Mouse (Mus musculus): Measurements from ENCODE around the gene Armc8. TPM values are rescaled to one million over a fixed set of nuclear protein-coding genes. Genes with fewer than 3 reads are reported as not detected.

The Armc8 gene
- polyA plus RNA-seq, 1 experiment, result 25.7 TPM

DNA sequence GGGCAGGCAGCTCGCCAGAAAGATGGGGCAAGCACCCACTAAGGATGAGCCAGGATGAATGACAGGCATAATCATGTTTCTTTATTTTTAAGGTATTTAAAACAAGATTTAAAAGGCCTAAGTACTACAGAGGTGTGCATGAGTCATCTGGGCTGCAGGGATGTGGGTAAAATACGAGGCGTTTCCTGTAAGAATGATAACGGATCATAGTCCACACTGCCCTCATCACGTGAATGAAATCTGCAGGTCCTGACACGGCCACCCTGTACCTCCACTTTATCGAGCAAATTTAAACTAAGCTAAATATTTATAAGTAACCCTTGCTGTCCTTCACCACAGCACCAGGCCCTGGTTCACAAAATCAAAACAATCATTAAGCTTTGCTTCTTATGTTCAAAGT, 62.8 kb downstream of the Armc8 start:
- DNase-seq (ENCODE audit: low spot score), result no peak

DNA sequence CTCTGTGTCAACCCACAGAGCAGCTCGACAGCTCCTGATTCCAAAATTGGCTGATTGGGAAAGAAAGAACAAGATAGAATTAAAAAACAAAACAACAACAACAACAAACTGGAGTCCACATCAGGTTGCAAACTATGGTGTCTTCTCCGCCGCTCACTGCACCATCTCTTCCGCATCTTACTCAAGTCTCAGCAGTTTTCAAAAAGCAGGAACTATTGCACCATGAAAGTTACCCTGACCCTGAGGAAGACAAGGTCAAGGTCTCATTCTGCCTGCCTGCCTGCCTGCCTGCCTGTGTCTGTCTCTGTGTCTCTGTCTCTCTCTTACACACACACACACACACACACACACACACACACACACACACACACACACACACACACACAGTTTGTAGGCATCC, 69.4 kb downstream of the Armc8 start:
- no peak for DNase-seq (ENCODE audit: low spot score)

DNA sequence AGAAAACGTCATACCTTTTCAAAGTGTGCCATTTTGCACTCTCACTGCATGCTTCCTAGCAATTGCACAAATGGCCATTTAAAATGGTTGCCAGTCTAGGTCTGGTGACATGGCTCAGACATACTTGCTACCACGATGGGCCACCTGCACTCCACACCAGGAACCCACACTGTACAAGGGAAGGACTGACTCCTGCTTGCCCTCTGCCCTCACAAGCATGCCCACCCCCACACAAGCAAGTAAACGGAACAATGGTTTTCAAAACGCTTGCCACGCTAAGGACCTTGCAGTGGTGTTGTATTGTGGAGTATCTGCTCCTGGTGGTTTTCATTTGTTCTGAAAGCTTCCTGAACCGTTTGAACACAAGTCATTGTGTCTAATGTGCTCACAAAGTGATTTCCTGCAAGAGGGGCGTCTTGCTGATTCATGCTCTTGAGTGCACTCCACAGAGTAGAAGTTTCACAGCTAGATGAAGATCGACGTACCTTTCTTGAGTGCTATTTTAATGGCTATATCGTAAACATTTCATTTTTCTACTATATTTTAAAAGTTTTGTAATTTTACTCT, 76.0 kb downstream of the Armc8 start:
- DNase-seq (ENCODE audit: low spot score), result no peak

DNA sequence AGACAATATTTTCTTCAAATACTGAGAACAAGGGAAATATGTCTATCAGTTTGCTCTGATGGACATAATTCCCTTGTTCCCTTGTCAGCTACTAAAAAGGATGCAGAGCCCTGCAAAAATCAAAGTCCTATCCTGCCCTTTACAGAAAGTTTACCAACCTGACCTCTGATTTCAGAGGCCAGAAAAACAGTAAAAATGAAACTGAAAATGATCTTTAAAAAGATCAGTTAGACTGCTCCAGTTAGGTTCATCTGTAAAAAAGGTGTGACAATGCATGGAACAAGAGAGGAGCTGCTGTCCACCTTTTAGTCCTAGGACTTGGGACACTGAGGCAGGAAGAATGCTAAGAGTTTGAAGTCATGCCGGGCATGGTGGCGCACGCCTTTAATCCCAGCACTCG, 77.6 kb downstream of the Armc8 start:
- DNase-seq (ENCODE audit: low spot score), result no peak

DNA sequence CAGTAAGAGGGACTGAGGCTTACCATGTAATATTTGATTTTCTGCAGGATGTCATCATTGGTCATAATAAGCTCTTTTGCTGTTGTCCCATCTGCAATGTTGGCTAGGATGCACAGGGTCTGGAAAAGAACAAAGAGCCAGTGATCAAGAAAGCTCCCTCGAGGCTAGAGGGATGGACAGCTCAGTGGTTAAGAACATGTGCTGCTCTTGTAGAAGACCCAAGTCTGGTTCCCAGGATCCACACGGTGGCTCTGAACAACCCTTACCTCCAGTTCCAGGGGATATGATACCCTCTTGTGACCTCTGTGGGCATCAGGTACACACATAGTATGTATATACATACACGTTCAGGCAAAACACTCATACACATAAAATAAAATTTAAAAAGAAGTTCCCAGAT, 80.9 kb downstream of the Armc8 start:
- no peak for DNase-seq (ENCODE audit: low spot score)

DNA sequence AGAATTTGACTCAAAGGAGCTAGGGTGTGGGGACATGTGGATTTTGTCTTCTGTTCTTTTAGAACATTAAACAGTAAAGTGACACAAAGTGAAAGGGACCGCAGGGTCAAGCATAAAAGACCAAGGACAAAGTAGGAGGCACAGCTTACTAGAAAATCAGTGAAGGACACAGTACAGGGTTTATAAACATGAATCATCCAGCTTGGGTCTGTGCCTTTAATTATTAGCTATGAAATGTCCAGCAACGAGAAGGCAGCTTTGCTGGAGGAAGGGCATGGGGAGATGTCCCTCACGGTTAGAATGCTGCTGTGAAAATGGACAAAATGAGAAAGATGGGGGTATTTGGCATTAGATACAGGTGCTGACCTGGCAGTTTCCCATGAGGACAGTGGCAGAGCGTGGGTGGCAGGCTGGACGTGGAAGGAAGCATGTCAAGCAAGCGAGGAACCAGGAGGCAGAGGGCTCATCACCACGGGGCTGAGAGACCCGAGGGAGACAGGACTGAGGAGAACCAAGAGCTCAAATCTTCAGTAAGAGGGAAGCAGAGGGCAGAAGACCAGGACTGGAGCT, 81.5 kb downstream of the Armc8 start:
- DNase-seq (ENCODE audit: low spot score), result no peak

DNA sequence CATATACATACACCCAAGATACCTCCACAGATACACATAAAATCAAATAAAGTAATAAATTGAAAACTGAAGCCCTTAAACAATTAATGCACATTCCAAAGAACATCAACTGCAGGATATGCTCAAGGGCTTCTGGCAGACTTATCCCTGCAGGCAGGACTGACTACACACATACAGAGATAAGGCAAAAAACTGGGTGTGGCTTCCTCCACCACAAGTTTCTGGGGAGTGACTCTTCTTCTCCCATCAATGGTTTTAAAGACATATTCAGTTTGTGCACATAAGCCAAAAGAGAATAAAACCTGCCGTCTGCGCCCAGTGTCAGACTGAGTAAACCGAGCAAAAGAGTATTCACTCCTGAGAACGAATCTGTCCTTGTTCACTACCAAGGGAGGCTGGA, 83.6 kb downstream of the Armc8 start:
- no peak for DNase-seq (ENCODE audit: low spot score)

DNA sequence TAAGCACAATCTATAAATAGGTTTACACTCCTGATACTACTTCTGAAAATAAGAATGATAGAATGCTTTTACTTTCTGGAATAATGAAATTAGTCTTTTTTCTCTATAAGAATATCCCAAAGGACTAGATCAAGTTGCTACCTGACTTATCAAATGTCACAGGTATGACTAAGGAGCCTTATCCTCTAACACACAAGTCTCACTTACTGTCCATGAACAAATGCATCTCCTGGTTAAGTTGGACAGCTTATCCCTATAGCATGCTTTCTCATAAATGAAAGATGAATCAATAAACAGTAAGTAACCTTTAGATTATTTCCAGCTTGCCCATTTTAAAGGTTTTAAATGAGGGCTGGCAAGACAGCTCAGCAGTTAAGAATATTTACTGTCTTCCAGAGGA, 84.1 kb downstream of the Armc8 start:
- no peak for DNase-seq (ENCODE audit: low spot score)

DNA sequence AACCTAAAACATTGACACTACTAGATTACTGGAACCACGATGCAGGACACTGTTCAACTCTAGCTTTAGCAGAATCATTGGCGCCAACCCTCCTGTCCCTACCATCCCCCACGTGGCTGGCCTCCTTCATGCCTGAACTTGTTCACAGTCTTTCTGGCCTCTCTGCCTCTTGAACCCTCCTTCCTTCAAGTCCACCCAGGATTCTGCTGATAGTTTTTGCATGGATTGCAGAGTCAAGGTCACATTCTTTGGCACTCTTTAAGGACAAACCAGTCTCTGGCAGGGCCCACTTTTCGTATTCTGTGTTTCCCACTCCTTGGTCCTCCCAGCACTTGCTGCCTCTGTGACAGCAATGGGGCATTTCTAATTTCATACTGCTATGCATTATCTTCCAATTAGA, 85.5 kb downstream of the Armc8 start:
- no peak for DNase-seq (ENCODE audit: low spot score)

DNA sequence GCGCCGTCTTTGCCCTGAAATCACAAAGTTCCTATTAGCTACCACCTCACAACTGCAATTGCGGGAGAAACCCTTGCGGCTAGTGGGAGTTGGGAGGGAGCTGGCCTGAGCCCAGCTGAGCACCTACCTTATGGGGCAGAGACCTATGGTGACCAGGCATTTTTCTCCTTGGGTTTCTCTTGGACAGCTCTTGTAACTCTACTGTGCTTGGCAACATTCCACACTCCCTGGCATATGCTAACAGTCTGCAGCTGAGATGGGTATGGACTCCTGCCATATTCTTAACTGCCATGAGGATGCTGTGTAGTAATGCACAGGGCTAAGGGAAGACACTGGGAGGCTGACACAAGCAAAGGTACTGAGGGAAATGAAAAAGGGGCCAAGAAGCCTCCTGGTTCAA, 87.9 kb downstream of the Armc8 start:
- no peak for DNase-seq (ENCODE audit: low spot score)

DNA sequence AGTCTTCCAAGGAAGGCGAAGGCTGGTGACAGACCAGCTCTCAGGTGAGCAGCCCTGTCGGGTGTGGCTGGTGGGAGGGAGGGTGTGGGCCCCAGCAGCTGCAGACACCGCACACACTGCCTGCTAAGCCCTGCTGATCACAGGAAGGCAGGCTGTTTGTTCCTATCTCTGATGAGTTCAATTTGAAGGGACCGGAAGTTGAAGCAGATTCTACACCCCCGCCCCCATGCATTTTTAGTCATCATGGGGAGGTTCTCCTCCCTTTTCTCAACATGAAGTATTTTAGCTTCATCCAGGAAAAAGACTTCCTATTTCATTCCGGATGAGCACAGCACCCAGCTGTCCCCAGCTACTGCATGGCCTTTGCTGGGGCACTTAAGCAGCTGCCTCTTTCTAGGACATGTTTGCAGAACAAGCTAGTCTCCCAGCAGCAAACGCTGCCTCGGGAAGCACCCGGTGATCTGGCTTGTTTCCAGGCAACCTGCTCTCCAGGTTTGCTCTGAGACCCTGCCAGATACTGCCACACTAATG, 89.5 kb downstream of the Armc8 start:
- no peak for DNase-seq (ENCODE audit: low spot score)

DNA sequence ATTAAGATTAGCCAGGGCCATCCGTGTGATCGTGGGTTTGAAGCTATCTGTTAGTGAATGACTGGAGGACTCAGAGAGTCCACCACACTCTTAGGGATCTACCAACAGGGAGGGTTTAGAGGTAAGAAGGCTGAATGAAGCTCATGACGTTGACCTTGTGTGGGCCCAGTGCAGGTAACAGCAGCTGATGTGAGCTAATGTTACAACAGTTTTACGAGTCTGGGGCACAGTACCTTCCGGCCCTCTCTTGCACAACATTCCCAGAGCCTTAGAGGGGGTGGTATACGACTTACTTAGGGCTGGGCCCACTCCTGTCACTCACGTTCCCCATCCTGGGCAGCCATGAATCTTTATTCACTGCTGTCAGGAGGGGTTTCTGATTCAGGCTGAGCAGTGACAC, 97.4 kb downstream of the Armc8 start:
- no peak for DNase-seq (ENCODE audit: low spot score)

DNA sequence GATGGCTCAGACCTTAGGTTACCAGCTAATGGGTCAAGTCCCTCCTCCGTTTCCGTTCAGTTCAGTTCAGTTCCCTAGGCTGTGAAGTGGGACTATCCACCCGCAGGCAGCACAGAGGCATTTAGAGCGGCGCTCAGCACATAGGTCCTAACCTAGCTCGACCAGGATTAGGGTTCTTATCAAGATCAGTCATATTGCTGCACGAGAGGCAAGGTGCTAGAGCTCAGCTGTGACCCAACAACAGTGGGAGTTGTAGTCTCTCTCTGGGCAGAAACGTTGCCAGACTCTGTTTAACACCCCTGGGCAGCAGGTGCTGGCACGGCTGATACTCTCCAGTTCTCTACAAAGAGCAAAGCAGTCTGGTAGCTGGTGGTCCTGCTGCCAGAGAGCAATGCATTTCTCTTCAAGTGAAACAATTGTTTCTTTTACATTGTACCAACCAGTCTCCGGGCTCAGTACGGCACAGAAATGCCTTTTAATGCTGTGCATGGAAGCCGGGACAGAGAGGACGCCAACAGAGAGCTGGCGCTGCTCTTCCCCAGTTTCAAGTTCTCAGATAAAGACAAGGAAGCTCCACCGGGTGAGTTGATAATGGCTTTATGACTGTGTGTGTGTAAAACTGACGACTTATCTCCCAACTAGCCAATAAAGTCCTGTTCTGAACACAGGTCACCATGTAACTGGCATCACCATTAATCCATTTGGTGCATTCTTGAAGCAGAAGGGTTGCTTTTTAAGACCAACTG, 98.2 kb downstream of the Armc8 start:
- no peak for DNase-seq (ENCODE audit: low spot score)

DNA sequence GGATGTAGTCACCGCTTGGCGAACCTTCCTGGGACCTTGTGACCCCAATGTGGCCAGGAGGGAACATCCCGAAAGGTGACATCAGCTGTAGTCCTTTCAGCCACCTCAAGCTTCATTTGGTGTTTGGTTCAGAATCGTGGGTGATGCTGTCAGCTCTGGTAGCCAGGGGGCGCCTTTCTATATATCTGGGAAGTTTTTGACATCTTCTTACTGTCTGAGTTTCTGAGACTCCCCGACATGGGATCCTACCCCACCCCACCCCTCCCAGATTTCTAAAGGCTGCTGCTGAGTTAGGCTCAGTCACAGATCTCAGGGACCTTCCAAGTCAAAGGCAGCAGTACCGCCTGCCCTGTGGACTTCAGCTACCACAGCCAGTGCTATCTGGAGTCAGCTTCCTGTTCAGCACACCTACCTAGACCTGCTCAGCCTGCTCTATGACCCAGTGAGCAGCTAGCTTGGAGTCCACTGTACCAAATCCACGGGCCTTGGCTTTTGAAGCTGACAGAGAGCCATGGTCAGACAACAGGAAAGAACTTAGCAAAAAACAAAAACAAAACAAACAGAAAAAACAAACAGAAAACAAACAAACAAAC, 98.9 kb downstream of the Armc8 start:
- DNase-seq (ENCODE audit: low spot score), result no peak

DNA sequence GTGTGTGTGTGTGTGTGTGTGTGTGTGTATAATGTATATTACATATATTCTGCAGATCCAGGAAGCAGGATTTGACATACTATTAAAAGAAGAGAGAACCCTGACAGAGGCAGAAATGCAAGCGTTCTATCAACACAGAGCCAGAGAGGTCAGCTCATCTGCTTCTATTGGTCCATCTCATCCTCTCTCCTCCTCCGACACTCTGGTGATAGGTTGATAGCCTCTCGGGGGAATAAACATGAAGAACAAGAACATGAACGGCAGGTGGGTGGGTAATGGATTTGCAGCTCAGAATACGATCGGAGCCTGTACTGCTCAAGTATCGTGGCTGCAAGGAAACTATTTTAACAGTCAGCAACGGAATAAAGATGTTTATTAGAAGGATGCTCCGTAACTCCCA, 100.1 kb downstream of the Armc8 start:
- no peak for DNase-seq (ENCODE audit: low spot score)

DNA sequence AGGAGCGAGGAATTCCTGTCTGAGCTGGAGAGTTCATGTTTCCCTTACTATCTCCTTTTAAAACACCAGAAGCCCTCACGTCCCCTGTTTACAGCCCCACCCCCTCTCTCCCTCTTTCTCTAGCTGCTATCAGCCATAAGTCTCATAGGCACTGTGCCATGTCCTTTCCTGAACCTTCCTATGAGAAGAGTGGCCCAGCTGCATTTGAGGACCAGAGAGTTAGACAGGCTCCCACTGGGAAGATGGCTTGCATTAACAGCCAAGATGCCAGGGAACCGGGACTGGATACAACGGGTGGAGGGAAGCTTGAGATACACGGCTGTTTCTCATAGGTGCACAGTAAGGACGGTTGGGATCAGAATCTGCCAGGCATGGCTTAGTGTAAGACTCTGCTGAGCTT, 103.8 kb downstream of the Armc8 start:
- DNase-seq (ENCODE audit: low spot score), result no peak

DNA sequence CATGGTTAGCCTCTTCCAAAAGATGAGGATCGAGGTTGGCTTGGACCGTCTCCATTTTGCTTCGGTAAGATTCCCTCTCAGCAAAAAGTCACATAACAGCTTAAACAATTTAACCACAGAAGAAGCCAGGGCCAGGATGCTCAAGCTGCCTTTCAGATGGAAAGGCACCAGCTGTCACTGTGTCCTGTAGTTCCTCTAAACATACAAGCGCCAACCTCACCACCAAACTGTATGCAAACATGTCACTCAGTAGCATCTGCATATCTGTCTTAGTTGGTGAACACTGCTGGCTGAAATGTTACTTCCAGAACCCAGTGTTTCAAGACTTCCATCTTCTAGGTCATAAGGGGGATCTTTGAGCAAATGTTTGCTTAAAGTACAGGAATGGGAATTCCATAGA, 109.0 kb downstream of the Armc8 start:
- no peak for DNase-seq (ENCODE audit: low spot score)

DNA sequence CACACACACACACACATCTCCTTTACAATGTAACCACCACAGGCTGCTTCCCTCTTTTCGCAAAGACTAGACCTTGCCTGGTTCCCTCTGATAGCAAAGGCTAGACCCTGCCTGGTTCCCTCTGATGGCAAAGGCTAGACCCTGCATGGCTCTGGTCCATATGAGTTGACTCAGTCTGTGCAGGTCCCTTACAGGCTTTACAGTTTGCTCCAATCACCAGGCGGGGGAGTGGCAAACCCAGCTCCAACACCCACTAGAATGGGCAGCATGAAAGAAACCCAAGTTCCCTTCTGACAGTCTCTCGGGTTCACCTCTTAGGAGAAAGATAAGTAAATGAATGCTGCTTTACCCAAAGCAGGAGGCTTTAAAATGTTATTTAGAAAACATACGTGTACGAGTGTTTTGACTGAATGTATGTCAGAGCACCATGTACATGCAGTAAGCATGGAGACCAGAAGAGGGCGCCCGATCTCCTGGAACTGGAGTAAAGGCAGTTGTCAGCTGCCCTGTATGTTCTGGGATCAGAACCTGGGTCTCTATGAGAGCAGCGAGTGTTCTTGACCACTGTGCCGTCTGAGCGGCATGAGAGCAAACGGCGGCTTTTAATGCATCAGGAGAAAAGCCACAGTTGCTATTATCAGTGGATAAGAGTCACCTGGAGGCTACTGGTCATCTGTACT, 110.0 kb downstream of the Armc8 start:
- no peak for DNase-seq (ENCODE audit: low spot score)

DNA sequence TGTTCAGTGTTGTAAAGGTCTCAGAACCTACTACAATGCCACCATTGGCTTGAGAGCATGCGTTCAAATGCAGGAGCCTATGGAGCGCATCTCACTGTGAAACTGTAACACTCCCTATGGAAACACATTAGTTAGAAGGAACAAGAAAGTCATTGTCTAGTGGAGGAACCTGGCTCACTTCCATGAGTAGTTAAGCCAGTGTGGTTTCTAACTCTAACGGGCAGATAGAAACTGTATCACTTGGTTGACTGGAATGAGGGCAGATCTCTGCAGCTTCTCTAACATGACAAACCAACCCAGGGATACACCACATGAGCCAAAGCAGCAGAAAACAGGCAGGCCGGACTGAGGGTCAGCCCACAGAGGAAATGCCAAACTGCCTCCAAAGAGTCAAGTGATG, 114.5 kb downstream of the Armc8 start:
- no peak for DNase-seq (ENCODE audit: low spot score)

DNA sequence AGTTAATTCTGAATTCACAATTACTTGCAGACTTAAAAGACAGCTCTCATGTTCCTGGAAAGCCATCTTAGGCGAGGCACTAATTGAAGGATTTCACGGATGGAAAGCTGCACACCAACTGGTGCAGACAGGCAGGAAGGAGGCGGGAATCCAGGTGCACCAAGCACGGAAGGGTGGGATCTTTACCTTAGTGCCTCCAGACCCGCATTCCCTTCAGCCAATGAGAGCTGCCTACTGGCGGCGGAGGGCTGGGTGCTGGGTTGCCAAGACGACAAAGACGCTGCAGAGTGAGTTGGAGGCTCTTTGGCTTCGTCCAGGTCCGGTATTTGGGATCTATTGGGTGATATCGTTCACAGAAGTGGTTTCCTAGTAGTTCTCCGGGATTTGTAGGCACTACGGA, 117.5 kb downstream of the Armc8 start, which contains the start of gene Nme9:
Gene Nme9 (plus strand): TSS at position 315 of the 400 bp plus-strand sequence.
- no peak for DNase-seq (ENCODE audit: low spot score)

DNA sequence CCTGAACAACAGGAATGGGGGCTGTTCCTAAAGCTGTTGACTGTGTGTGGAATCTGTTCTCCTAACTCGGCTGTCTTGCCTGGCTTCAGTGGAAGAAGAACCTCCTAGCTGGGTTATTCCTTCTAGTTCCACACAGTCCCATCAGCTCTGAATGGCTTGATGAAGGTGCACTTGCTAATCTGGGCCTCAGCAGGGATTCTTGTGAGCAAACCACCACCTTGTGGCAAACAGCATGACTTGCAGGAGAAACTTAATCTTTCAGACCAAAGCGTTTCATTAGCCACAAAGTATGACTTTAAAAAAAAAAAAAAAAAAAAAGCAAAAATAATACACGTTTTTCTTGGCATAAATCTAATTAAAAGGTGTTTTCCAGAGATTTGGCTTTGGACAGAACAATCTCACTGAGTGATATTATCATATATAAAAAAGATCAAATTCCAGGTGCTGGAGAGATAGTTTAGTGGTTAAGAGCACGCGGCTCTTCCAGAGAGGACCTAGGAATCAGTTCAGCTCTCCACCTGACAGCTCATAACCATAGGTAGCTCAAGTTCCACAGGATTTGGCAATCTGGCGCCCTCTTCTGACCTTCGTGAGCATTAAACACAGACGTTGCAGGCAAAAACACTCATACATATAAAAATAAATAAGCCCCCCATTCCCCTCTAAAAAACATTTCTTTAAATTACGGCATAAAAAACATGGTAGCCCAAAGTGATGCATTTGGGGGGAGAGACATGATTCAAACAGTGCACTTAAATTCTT, 118.6 kb downstream of the Armc8 start:
- DNase-seq (ENCODE audit: low spot score), result no peak

DNA sequence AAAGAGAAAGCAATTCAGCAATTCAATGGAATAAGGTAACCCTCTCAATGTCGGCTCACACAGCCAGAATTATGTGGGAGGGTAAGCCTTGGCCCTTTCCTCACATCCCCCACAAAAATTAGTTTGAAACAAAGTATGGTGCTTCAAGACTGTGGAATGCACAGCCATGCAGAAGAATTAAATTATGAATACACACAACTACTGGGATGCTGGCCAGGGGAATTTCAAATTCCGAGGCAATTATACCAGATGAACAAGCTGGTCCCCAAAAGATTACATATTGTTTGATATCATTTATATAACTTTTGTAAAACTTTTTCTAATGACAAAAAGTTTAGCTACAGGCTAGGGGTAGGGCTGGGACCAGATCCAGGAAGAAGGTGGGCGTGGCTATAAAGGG, 121.4 kb downstream of the Armc8 start:
- DNase-seq (ENCODE audit: low spot score), result no peak
